Mouse (Mus musculus): ENCODE measurements around the gene Ech1. TPM values are rescaled to one million over a fixed set of nuclear protein-coding genes. Genes with fewer than 3 reads are reported as not detected.

The Ech1 gene
- polyA plus RNA-seq, 1 experiment: 132 TPM

DNA sequence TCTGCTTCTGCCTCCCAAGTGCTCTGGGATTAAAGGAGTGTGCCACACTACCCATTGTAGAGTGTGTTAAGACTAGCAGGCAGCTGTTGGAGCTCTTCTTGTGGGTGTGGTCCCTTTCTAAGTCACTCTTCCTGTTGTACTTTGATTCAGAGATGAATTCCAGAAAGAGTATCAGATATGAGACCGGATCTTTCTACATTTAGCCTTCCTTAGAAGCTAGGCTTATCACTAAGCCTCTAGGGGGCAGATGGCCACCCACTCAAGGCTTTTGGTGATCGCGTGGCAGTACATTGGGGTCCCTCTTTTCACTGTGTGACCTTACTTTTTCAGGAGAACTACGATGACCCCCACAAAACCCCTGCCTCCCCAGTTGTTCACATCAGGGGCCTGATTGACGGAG, 12.1 kb upstream of the Ech1 start:
- Histone ChIP-seq H3K4me2 (ENCODE audit: low read depth) (peak overlapping the region; percentile 93), H3K79me2 (ENCODE audit: control insufficient read depth, insufficient read depth) (peaks cover 67% of the 10 kb centered on the region), H3K4me3 (peak overlapping the region; percentile 67), H3K36me3 (ENCODE audit: control insufficient read depth, insufficient read depth) (peaks cover 55% of the 10 kb centered on the region), H3ac (ENCODE audit: control insufficient read depth, insufficient read length) (no peak overlapping the region), H3K27me3 (ENCODE audit: control insufficient read depth, insufficient read depth, insufficient read length) (no peaks in the 10 kb centered on the region)
- TF ChIP-seq MYOG (IDR thresholded peaks at IDR 0.05; ENCODE audit: control insufficient read depth in 1 of 3, insufficient read depth in 1 of 3, insufficient read length in 2 of 3, low read depth in 2 of 3) (peak in 1 of 3 experiments; percentile 31), TCF3 (IDR thresholded peaks at IDR 0.05; ENCODE audit: insufficient read length, low read depth) (no peak), E2F4 (IDR thresholded peaks at IDR 0.05; ENCODE audit: insufficient read depth) (no peak), POLR2AphosphoS2 (IDR thresholded peaks at IDR 0.05; ENCODE audit: insufficient read length, low read depth) (no peak), MYOD1 (IDR thresholded peaks at IDR 0.05; ENCODE audit: control insufficient read depth in 1 of 3, insufficient read length in 2 of 3, low read depth in 2 of 3) (peak in 2 of 3 experiments; percentile 30 to 65), MAX (IDR thresholded peaks at IDR 0.05; ENCODE audit: low read depth) (no peak), SRF (IDR thresholded peaks at IDR 0.05; ENCODE audit: control insufficient read depth, insufficient read length, low read depth) (no peak), CEBPB (IDR thresholded peaks at IDR 0.05; ENCODE audit: insufficient read depth, poor library complexity, severe bottlenecking) (no peak), USF1 (IDR thresholded peaks at IDR 0.05; ENCODE audit: low read depth) (no peak)

DNA sequence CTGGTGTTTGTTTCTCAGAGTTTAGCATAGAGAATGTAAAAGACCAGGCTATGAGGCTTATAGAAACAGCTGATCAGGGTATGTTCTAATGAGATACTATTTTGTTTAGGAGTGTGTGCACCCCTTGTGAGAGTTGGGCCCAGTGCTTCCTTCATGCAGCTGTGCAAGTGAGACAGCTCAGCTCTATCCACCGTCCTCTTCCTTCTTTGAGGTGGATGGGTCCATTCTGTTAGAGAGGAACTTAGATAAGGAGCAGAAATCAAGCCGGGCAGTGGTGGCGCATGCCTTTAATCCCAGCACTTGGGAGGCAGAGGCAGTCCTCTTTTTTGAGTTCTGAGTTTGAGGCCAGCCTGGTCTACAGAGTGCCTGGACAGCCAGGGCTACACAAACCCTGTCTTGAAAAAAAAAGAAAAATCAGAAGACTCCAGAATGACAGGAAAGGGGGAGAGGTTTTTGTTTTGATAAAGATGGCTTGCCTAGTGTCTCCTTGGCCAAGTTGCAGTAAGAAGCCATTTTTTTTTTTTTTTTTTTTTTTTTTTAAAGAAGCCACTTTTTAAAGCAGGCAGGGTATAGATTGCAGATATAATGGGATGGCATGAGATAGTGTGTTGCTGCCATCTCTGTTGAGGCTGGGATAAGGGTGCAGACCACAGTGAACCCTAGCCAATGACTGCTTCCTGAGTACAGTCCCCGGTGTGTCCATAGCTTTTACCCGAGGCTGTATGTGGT, 10.5 kb upstream of the Ech1 start:
- H3ac ChIP-seq (ENCODE audit: control insufficient read depth, insufficient read length): no peak overlapping the region
- H3K4me3 ChIP-seq: no peak overlapping the region
- H3K36me3 ChIP-seq (ENCODE audit: control insufficient read depth, insufficient read depth): peaks cover 61% of the 10 kb centered on the region
- no peak for TF ChIP-seq MYOD1 (IDR thresholded peaks at IDR 0.05; ENCODE audit: control insufficient read depth in 1 of 3, insufficient read length in 2 of 3, low read depth in 2 of 3)
- no peak for TF ChIP-seq TCF3 (IDR thresholded peaks at IDR 0.05; ENCODE audit: insufficient read length, low read depth)
- TF ChIP-seq TCF12 (IDR thresholded peaks at IDR 0.05; ENCODE audit: insufficient read depth, poor library complexity, severe bottlenecking): no peak
- TF ChIP-seq MAX (IDR thresholded peaks at IDR 0.05; ENCODE audit: low read depth): no peak
- TF ChIP-seq MYOG (IDR thresholded peaks at IDR 0.05; ENCODE audit: control insufficient read depth in 1 of 3, insufficient read depth in 1 of 3, insufficient read length in 2 of 3, low read depth in 2 of 3): no peak
- no peak for TF ChIP-seq SRF (IDR thresholded peaks at IDR 0.05; ENCODE audit: control insufficient read depth, insufficient read length, low read depth)
- peak; percentile 20 for TF ChIP-seq POLR2AphosphoS2 (IDR thresholded peaks at IDR 0.05; ENCODE audit: insufficient read length, low read depth)
- H3K27me3 ChIP-seq (ENCODE audit: control insufficient read depth, insufficient read depth, insufficient read length): no peaks in the 10 kb centered on the region
- peaks cover 70% of the 10 kb centered on the region for H3K79me2 ChIP-seq (ENCODE audit: control insufficient read depth, insufficient read depth)
- no peak overlapping the region for H3K4me2 ChIP-seq (ENCODE audit: low read depth)

GRCm38 (mm10) chr7:28815230-28815629, 9.8 kb upstream of the Ech1 start:
- H3K27me3 ChIP-seq (ENCODE audit: control insufficient read depth, insufficient read depth, insufficient read length): no peaks in the 10 kb centered on the region
- TF ChIP-seq TCF12 (IDR thresholded peaks at IDR 0.05; ENCODE audit: insufficient read depth, poor library complexity, severe bottlenecking) (no peak), USF1 (IDR thresholded peaks at IDR 0.05; ENCODE audit: low read depth) (no peak), POLR2AphosphoS2 (IDR thresholded peaks at IDR 0.05; ENCODE audit: insufficient read length, low read depth) (peak; percentile 18), MYOD1 (IDR thresholded peaks at IDR 0.05; ENCODE audit: control insufficient read depth in 1 of 3, insufficient read length in 2 of 3, low read depth in 2 of 3) (no peak), E2F4 (IDR thresholded peaks at IDR 0.05; ENCODE audit: insufficient read depth) (no peak)
- H3K79me2 ChIP-seq (ENCODE audit: control insufficient read depth, insufficient read depth): peaks cover 72% of the 10 kb centered on the region

DNA sequence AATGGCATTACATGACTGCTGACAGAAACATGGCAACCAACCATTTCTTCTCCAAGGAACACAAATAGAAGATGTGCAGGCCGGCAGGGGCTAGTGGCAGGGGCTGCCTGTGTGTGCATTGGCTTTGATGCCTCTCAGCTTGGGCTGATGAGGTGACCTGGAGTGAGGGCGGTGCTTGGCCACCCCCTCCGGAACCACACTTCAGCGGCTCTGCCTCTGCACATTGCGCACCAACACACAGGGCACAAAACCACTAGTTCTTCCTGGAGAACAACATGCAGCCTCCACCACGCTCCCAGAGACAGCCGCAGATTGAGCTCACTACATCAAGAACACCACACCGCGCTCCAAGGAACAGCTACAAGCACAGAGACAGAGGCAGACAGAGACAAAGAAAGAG, 8.8 kb upstream of the Ech1 start:
- no peak overlapping the region for H3K4me3 ChIP-seq

More at GRCm38 (mm10) chr7:28815230-28815629, 9.8 kb upstream of the Ech1 start:
- Histone ChIP-seq H3K4me2 (ENCODE audit: low read depth) (no peak overlapping the region), H3K4me3 (no peak overlapping the region), H3ac (ENCODE audit: control insufficient read depth, insufficient read length) (no peak overlapping the region), H3K36me3 (ENCODE audit: control insufficient read depth, insufficient read depth) (peaks cover 69% of the 10 kb centered on the region)

DNA sequence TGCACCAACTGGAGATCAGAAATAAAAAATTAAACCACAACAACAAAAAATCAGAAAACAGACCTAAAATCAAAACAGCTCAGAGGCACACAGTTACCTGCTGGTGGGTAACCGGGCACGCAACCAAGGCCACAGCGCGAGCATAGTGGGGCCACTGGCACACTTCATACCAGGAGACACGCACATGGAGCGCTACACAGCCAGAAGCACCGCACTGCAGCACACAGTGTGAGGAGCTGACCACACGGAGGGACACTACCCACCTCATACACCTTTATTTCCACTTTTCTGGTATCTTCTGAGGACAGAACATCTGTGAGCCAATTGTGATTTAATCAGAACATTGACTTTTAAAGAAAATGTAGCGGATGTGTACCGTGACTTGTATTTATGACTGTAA, 8.1 kb upstream of the Ech1 start:
- Histone ChIP-seq H3K4me2 (ENCODE audit: low read depth) (no peak overlapping the region), H3K27me3 (ENCODE audit: control insufficient read depth, insufficient read depth, insufficient read length) (no peaks in the 10 kb centered on the region), H3K36me3 (ENCODE audit: control insufficient read depth, insufficient read depth) (peaks cover 75% of the 10 kb centered on the region), H3K79me2 (ENCODE audit: control insufficient read depth, insufficient read depth) (peaks cover 66% of the 10 kb centered on the region), H3K4me3 (no peak overlapping the region), H3ac (ENCODE audit: control insufficient read depth, insufficient read length) (no peak overlapping the region)
- TF ChIP-seq MYOD1 (IDR thresholded peaks at IDR 0.05; ENCODE audit: control insufficient read depth in 1 of 3, insufficient read length in 2 of 3, low read depth in 2 of 3) (no peak), USF1 (IDR thresholded peaks at IDR 0.05; ENCODE audit: low read depth) (no peak), TCF3 (IDR thresholded peaks at IDR 0.05; ENCODE audit: insufficient read length, low read depth) (no peak), MYOG (IDR thresholded peaks at IDR 0.05; ENCODE audit: control insufficient read depth in 1 of 3, insufficient read depth in 1 of 3, insufficient read length in 2 of 3, low read depth in 2 of 3) (no peak), E2F4 (IDR thresholded peaks at IDR 0.05; ENCODE audit: insufficient read depth) (no peak), CEBPB (IDR thresholded peaks at IDR 0.05; ENCODE audit: insufficient read depth, poor library complexity, severe bottlenecking) (no peak), POLR2AphosphoS2 (IDR thresholded peaks at IDR 0.05; ENCODE audit: insufficient read length, low read depth) (peak; percentile 92), REST (IDR thresholded peaks at IDR 0.05; ENCODE audit: insufficient read depth, insufficient read length) (no peak), POLR2A (IDR thresholded peaks at IDR 0.05; ENCODE audit: insufficient read length, low read depth) (peak; percentile 60), SRF (IDR thresholded peaks at IDR 0.05; ENCODE audit: control insufficient read depth, insufficient read length, low read depth) (no peak)

More for the DNA sequence above, 8.8 kb upstream of the Ech1 start:
- Histone ChIP-seq H3K36me3 (ENCODE audit: control insufficient read depth, insufficient read depth) (peaks cover 74% of the 10 kb centered on the region), H3K79me2 (ENCODE audit: control insufficient read depth, insufficient read depth) (peaks cover 72% of the 10 kb centered on the region), H3ac (ENCODE audit: control insufficient read depth, insufficient read length) (no peak overlapping the region), H3K27me3 (ENCODE audit: control insufficient read depth, insufficient read depth, insufficient read length) (no peaks in the 10 kb centered on the region), H3K4me2 (ENCODE audit: low read depth) (no peak overlapping the region)
- TF ChIP-seq POLR2AphosphoS2 (IDR thresholded peaks at IDR 0.05; ENCODE audit: insufficient read length, low read depth) (peak; percentile 78), MYOD1 (IDR thresholded peaks at IDR 0.05; ENCODE audit: control insufficient read depth in 1 of 3, insufficient read length in 2 of 3, low read depth in 2 of 3) (no peak), POLR2A (IDR thresholded peaks at IDR 0.05; ENCODE audit: insufficient read length, low read depth) (peak; percentile 29)

All from myocyte (in vitro differentiated cells).